Mouse (Mus musculus): ENCODE measurements around the gene Sema3f. TPM values are rescaled to one million over a fixed set of nuclear protein-coding genes. Genes with fewer than 3 reads are reported as not detected.

The Sema3f gene
- total and polyA plus RNA-seq, 2 experiments from 2014 or later, result 7.8 to 56.6 TPM

DNA sequence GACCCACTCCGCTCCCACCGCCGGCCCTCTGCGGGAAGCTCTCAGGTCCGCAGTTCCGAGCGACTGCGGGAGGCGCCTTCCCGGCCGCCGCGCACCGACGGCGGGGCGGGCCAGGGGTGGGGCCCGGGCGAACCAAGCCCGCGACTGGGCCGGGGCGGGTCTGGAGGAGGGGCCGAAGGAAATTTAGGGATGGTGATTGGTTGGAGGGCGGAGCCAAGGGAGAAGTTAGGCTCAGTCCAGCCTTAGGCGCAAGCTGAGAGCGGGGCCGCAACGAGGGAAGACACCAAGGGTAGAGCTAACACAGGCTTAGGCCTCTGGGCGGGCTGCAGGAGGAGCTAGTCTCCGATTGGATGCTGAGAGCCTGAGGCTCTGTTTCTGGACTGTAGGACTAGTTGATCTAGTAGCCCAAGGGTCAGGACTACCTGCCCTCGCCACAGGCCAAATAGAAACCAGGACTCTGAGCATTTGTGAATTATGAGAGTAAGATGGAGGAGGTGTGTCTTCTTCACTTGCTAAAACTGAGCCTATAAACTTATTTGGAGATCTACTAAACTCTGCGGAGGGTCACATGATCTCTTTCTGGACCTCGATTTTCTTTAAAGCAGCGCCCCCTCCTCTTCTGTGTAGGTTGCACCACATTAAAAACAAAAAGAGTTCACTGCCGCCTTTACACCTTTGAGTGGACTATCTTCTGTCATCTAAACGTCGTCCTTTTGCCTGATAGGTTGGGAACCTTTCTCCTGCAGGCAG lies 74.8 kb downstream of the Sema3f start, which contains the start of gene Gnai2:
TSS of gene Gnai2 (minus strand) at position 89 of the 750 bp plus-strand sequence.
- Histone ChIP-seq H3K9me3 (ENCODE audit: low read length) (no peaks in the 10 kb centered on the region), H3K36me3 (ENCODE audit: insufficient read depth) (no peaks in the 10 kb centered on the region), H3K4me2 (ENCODE audit: low read depth) (peak within 1 kb of the TSS; percentile 98), H3K4me1 (ENCODE audit: insufficient read depth) (peaks cover 38% of the 10 kb centered on the region), H3K27me3 (ENCODE audit: insufficient read depth, low read length) (no peaks in the 10 kb centered on the region), H3K27ac (ENCODE audit: low read depth, low read length) (peak within 1 kb of the TSS; percentile 90), H3K4me3 (ENCODE audit: low read depth, low read length) (peak within 1 kb of the TSS; percentile 85), H3K9ac (peak within 1 kb of the TSS; percentile 61)
- ATAC-seq (peak; percentile 90), DNase-seq (peak; percentile 92)
- 6% methylated on average over 37 of the region's 38 CpGs for WGBS
- no peak; the same call in 1 of the 2 replicates for TF ChIP-seq CTCF (IDR thresholded peaks at IDR 0.05; ENCODE audit: low read depth)

- no peak for ATAC-seq
- H3K27ac ChIP-seq (ENCODE audit: low read depth, low read length), result peak overlapping the region; percentile 90
- peak overlapping the region; percentile 98 for H3K4me2 ChIP-seq (ENCODE audit: low read depth)
- 1% methylated on average over 35 of the region's 35 CpGs for WGBS
- H3K4me1 ChIP-seq (ENCODE audit: insufficient read depth), result peaks cover 45% of the 10 kb centered on the region
- peak overlapping the region; percentile 85 for H3K4me3 ChIP-seq (ENCODE audit: low read depth, low read length)
- no peaks in the 10 kb centered on the region for H3K36me3 ChIP-seq (ENCODE audit: insufficient read depth)
- DNase-seq, result no peak
- no peaks in the 10 kb centered on the region for H3K9me3 ChIP-seq (ENCODE audit: low read length)
- TF ChIP-seq CTCF (IDR thresholded peaks at IDR 0.05; ENCODE audit: low read depth), result no peak; the same call in 1 of the 2 replicates
- H3K9ac ChIP-seq, result peak overlapping the region; percentile 61
- H3K27me3 ChIP-seq (ENCODE audit: insufficient read depth, low read length), result no peaks in the 10 kb centered on the region
Observed at GRCm38 (mm10) chr9:107634406-107635278, 75.6 kb downstream of the Sema3f start.

DNA sequence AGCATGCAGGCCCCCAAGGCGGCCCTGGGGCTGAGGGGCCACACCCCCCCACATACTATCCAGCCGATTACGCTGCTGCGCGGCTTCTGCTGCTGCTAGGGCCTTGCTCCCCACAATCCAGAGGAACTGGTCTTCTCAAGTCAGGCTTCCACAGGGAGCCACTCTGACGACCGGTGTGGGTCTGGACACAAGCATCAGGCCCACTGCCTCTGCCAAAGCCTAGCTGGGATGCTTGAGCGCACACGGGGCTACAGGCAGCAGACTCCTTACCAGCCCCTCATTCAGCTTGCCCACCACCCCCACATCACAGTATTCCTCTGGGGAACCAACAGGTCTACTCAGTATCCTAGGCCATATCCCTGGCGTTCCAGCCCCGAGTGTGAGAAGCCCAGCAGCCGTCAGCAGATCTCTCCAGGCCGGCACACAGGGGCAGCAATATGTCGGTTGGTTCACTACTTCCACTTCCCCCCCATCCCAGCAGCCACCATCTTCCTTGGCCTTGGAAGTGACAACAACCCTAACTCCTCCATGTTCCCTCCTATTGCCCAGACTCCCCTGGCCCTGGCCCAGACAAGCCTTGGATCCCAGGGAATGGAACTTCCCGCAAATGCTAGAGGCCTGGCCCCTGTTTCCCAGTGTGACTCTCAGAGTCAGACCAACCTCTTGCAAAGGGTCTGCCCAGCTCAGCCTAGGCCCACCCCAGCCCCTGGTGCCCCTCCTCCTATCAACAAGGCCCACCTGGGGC lies 76.4 kb downstream of the Sema3f start:
- 1% methylated on average over 15 of the region's 15 CpGs for WGBS
- Histone ChIP-seq H3K27ac (ENCODE audit: low read depth, low read length) (peak overlapping the region; percentile 90), H3K4me2 (ENCODE audit: low read depth) (peak overlapping the region; percentile 98), H3K27me3 (ENCODE audit: insufficient read depth, low read length) (no peaks in the 10 kb centered on the region), H3K4me3 (ENCODE audit: low read depth, low read length) (peak overlapping the region; percentile 85), H3K4me1 (ENCODE audit: insufficient read depth) (peaks cover 50% of the 10 kb centered on the region), H3K36me3 (ENCODE audit: insufficient read depth) (no peaks in the 10 kb centered on the region), H3K9ac (peak overlapping the region; percentile 61), H3K9me3 (ENCODE audit: low read length) (no peaks in the 10 kb centered on the region)
- DNase-seq (peak; percentile 66), ATAC-seq (peak; percentile 4; the same call in 1 of the 2 replicates)
- TF ChIP-seq CTCF (IDR thresholded peaks at IDR 0.05; ENCODE audit: low read depth), result no peak

DNA sequence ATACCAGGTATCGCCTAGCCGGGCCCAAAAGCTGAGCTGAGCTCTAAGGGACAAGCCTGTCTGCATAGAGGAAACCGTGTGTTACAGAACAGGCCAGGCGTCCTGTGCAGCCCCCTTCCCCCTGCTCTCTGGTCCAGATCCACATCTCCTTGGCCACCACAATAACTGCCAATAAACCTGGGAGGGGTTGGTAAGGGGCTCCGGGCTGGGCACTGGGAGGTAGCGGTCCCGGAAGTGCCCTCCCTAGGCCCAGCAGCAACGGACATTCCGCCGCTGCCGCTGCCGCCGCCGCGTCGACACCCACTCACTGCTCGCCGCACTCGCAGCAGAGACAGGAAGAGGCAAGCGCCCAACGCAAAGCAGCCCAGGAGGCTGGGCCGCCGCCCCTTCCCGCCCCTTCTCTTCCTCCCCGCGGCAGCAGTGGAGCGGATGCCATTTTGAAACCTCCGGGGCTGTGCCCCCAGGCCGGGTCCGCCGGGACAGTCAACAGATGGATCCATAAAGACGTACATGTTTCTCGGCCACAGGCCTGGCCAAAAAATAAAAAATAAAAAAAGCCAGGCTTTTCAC lies 77.1 kb downstream of the Sema3f start:
- H3K4me1 ChIP-seq (ENCODE audit: insufficient read depth), result peaks cover 55% of the 10 kb centered on the region
- no peaks in the 10 kb centered on the region for H3K27me3 ChIP-seq (ENCODE audit: insufficient read depth, low read length)
- H3K36me3 ChIP-seq (ENCODE audit: insufficient read depth), result no peaks in the 10 kb centered on the region
- H3K27ac ChIP-seq (ENCODE audit: low read depth, low read length), result peak overlapping the region; percentile 90
- peak overlapping the region; percentile 85 for H3K4me3 ChIP-seq (ENCODE audit: low read depth, low read length)
- peak overlapping the region; percentile 61 for H3K9ac ChIP-seq
- TF ChIP-seq CTCF (IDR thresholded peaks at IDR 0.05; ENCODE audit: low read depth), result no peak
- H3K4me2 ChIP-seq (ENCODE audit: low read depth), result peak overlapping the region; percentile 98
- 3% methylated on average over 31 of the region's 33 CpGs for WGBS
- H3K9me3 ChIP-seq (ENCODE audit: low read length), result no peaks in the 10 kb centered on the region
- peak; percentile 52 for ATAC-seq
- peak; percentile 82 for DNase-seq

DNA sequence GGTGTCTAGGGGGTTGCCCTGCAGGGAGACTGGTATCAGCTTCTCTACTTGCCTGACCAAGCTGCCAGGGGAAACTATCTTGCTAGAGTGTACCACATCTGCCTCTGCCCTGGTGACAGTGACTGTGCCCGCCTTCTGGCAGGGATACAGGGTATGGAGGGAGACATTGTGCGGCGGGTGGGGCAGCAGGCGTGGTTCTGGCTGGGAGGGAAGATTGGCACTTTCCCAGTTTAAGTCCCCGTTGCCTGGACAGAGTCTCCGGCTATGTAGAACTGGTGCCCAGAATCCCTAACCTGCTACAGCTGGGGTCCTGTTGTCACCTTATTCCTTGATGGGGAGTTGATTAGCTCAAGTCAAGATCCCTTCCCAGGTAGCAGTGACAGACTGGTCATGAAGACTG lies 77.8 kb downstream of the Sema3f start:
- peak; percentile 52 for DNase-seq
- H3K4me3 ChIP-seq (ENCODE audit: low read depth, low read length), result peak overlapping the region; percentile 85
- no peak for ATAC-seq
- no peaks in the 10 kb centered on the region for H3K9me3 ChIP-seq (ENCODE audit: low read length)
- no peaks in the 10 kb centered on the region for H3K36me3 ChIP-seq (ENCODE audit: insufficient read depth)
- H3K4me1 ChIP-seq (ENCODE audit: insufficient read depth), result peaks cover 62% of the 10 kb centered on the region
- TF ChIP-seq CTCF (IDR thresholded peaks at IDR 0.05; ENCODE audit: low read depth), result no peak
- H3K27me3 ChIP-seq (ENCODE audit: insufficient read depth, low read length), result no peaks in the 10 kb centered on the region
- peak overlapping the region; percentile 98 for H3K4me2 ChIP-seq (ENCODE audit: low read depth)
- peak overlapping the region; percentile 61 for H3K9ac ChIP-seq
- peak overlapping the region; percentile 90 for H3K27ac ChIP-seq (ENCODE audit: low read depth, low read length)
- WGBS, result 4% methylated on average over 6 of the region's 6 CpGs

DNA sequence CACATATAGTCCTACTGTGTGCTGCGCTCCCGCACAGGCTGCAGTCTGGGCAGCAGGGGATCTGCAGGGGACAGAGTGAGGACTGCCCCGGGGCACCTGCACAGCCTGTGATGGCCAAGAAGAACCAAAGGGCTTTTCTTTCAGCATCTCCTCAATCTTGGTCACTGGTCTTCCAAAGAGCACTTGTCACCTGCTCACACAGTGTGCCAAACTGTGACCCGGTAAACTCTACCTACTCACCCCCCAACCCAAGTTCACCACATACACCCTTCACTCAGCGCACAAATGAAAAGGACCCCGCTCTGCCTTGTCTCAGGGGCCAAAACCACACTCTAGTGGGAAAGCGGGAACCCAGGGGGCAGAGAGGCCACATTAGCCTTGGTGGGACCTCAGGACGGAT lies 78.4 kb downstream of the Sema3f start:
- Histone ChIP-seq H3K27ac (ENCODE audit: low read depth, low read length) (peak overlapping the region; percentile 90), H3K4me1 (ENCODE audit: insufficient read depth) (peaks cover 64% of the 10 kb centered on the region), H3K9me3 (ENCODE audit: low read length) (no peaks in the 10 kb centered on the region), H3K36me3 (ENCODE audit: insufficient read depth) (no peaks in the 10 kb centered on the region), H3K4me2 (ENCODE audit: low read depth) (peak overlapping the region; percentile 98), H3K9ac (peak overlapping the region; percentile 61; the same call in 1 of the 2 replicates), H3K4me3 (ENCODE audit: low read depth, low read length) (no peak overlapping the region), H3K27me3 (ENCODE audit: insufficient read depth, low read length) (no peaks in the 10 kb centered on the region)
- DNase-seq (no peak), ATAC-seq (no peak)
- no peak for TF ChIP-seq CTCF (IDR thresholded peaks at IDR 0.05; ENCODE audit: low read depth)
- WGBS, result 55% methylated on average over 8 of the region's 8 CpGs

Other genes starting within 250 kb of the Sema3f start
- 44.3 and 51.4 TPM in 2 replicates for gene Tmem115, start 176.5 kb downstream of the Sema3f start, total RNA-seq (2014; rRNA removed)
- gene Tmem115, start 176.5 kb downstream of the Sema3f start, polyA plus RNA-seq (2015; fragmentation: Nextera tagmentation; extraction: Ambion mirVana), result 49.7 and 50.4 TPM in 2 replicates
- 36.0 and 42.7 TPM in 2 replicates for gene Cyb561d2, start 168.3 kb downstream of the Sema3f start, total RNA-seq (2014; rRNA removed)
- gene Cyb561d2, start 168.3 kb downstream of the Sema3f start, polyA plus RNA-seq (2015; fragmentation: Nextera tagmentation; extraction: Ambion mirVana), result 47.0 and 48.3 TPM in 2 replicates
- 59.9 and 73.3 TPM in 2 replicates for gene Nprl2, start 168.2 kb downstream of the Sema3f start, total RNA-seq (2014; rRNA removed)
- 65.9 and 70.4 TPM in 2 replicates for gene Nprl2, start 168.2 kb downstream of the Sema3f start, polyA plus RNA-seq (2015; fragmentation: Nextera tagmentation; extraction: Ambion mirVana)
- 6.4 and 11.6 TPM in 2 replicates for gene Zmynd10, start 163.2 kb downstream of the Sema3f start, total RNA-seq (2014; rRNA removed)
- gene Zmynd10, start 163.2 kb downstream of the Sema3f start, polyA plus RNA-seq (2015; fragmentation: Nextera tagmentation; extraction: Ambion mirVana), result 5.9 and 7.0 TPM in 2 replicates
- gene Rassf1, start 158.9 kb downstream of the Sema3f start, total RNA-seq (2014; rRNA removed), result 21.7 and 25.2 TPM in 2 replicates
- gene Rassf1, start 158.9 kb downstream of the Sema3f start, polyA plus RNA-seq (2015; fragmentation: Nextera tagmentation; extraction: Ambion mirVana), result 26.6 and 33.3 TPM in 2 replicates
- 109 and 118 TPM in 2 replicates for gene Tusc2, start 147.2 kb downstream of the Sema3f start, total RNA-seq (2014; rRNA removed)
- gene Tusc2, start 147.2 kb downstream of the Sema3f start, polyA plus RNA-seq (2015; fragmentation: Nextera tagmentation; extraction: Ambion mirVana), result 128 and 129 TPM in 2 replicates
- gene Hyal2, start 142.5 kb downstream of the Sema3f start, total RNA-seq (2014; rRNA removed), result 48.5 and 51.5 TPM in 2 replicates
- gene Hyal2, start 142.5 kb downstream of the Sema3f start, polyA plus RNA-seq (2015; fragmentation: Nextera tagmentation; extraction: Ambion mirVana), result 42.2 and 43.1 TPM in 2 replicates
- 3.5 and 3.9 TPM in 2 replicates for gene Hyal1, start 133.5 kb downstream of the Sema3f start, total RNA-seq (2014; rRNA removed)
- 1.9 and 2.0 TPM in 2 replicates for gene Hyal1, start 133.5 kb downstream of the Sema3f start, polyA plus RNA-seq (2015; fragmentation: Nextera tagmentation; extraction: Ambion mirVana)
- 15.8 and 27.0 TPM in 2 replicates for gene Naa80, start 131.6 kb downstream of the Sema3f start, total RNA-seq (2014; rRNA removed)
- 18.8 and 21.3 TPM in 2 replicates for gene Naa80, start 131.6 kb downstream of the Sema3f start, polyA plus RNA-seq (2015; fragmentation: Nextera tagmentation; extraction: Ambion mirVana)
- gene Hyal3, start 129.7 kb downstream of the Sema3f start, total RNA-seq (2014; rRNA removed), result 1.00 and 2.9 TPM in 2 replicates
- 1.3 and 1.5 TPM in 2 replicates for gene Hyal3, start 129.7 kb downstream of the Sema3f start, polyA plus RNA-seq (2015; fragmentation: Nextera tagmentation; extraction: Ambion mirVana)
- 11.7 and 13.8 TPM in 2 replicates for gene Ifrd2, start 122.8 kb downstream of the Sema3f start, total RNA-seq (2014; rRNA removed)
- gene Ifrd2, start 122.8 kb downstream of the Sema3f start, polyA plus RNA-seq (2015; fragmentation: Nextera tagmentation; extraction: Ambion mirVana), result 6.2 and 7.4 TPM in 2 replicates
- 6.5 and 6.6 TPM in 2 replicates for gene Sema3b, start 101.2 kb downstream of the Sema3f start, total RNA-seq (2014; rRNA removed)
- 3.9 and 4.4 TPM in 2 replicates for gene Sema3b, start 101.2 kb downstream of the Sema3f start, polyA plus RNA-seq (2015; fragmentation: Nextera tagmentation; extraction: Ambion mirVana)
- gene Gnai2, start 75.1 kb downstream of the Sema3f start, total RNA-seq (2014; rRNA removed), result 200 and 223 TPM in 2 replicates
- gene Gnai2, start 75.1 kb downstream of the Sema3f start, polyA plus RNA-seq (2015; fragmentation: Nextera tagmentation; extraction: Ambion mirVana), result 267 and 287 TPM in 2 replicates
- 43.5 and 60.9 TPM in 2 replicates for gene Slc38a3, start 40.9 kb downstream of the Sema3f start, total RNA-seq (2014; rRNA removed)
- 38.7 and 39.8 TPM in 2 replicates for gene Slc38a3, start 40.9 kb downstream of the Sema3f start, polyA plus RNA-seq (2015; fragmentation: Nextera tagmentation; extraction: Ambion mirVana)
- gene Gnat1, start 30.8 kb downstream of the Sema3f start, total RNA-seq (2014; rRNA removed), result 0.24 TPM in 1 of 2 replicates, not detected in the other
- 0.73 and 1.8 TPM in 2 replicates for gene Gnat1, start 30.8 kb downstream of the Sema3f start, polyA plus RNA-seq (2015; fragmentation: Nextera tagmentation; extraction: Ambion mirVana)
- gene Rbm5, start 60.5 kb upstream of the Sema3f start, total RNA-seq (2014; rRNA removed), result 173 and 208 TPM in 2 replicates
- 111 and 152 TPM in 2 replicates for gene Rbm5, start 60.5 kb upstream of the Sema3f start, polyA plus RNA-seq (2015; fragmentation: Nextera tagmentation; extraction: Ambion mirVana)
- 77.8 and 78.3 TPM in 2 replicates for gene Rbm6, start 162.8 kb upstream of the Sema3f start, total RNA-seq (2014; rRNA removed)
- gene Rbm6, start 162.8 kb upstream of the Sema3f start, polyA plus RNA-seq (2015; fragmentation: Nextera tagmentation; extraction: Ambion mirVana), result 41.4 and 59.5 TPM in 2 replicates
- 18.9 and 22.2 TPM in 2 replicates for gene Mon1a, start 177.7 kb upstream of the Sema3f start, total RNA-seq (2014; rRNA removed)
- gene Mon1a, start 177.7 kb upstream of the Sema3f start, polyA plus RNA-seq (2015; fragmentation: Nextera tagmentation; extraction: Ambion mirVana), result 17.4 and 18.1 TPM in 2 replicates
- 0.86 and 1.0 TPM in 2 replicates for gene Mst1r, start 196.4 kb upstream of the Sema3f start, total RNA-seq (2014; rRNA removed)
- 0.48 and 1.0 TPM in 2 replicates for gene Mst1r, start 196.4 kb upstream of the Sema3f start, polyA plus RNA-seq (2015; fragmentation: Nextera tagmentation; extraction: Ambion mirVana)
- gene Actl11, start 218.0 kb upstream of the Sema3f start, total RNA-seq (2014; rRNA removed), result not detected in 2 replicates
- not detected in 2 replicates for gene Actl11, start 218.0 kb upstream of the Sema3f start, polyA plus RNA-seq (2015; fragmentation: Nextera tagmentation; extraction: Ambion mirVana)
- gene Camkv, start 225.2 kb upstream of the Sema3f start, total RNA-seq (2014; rRNA removed), result 228 and 329 TPM in 2 replicates
- gene Camkv, start 225.2 kb upstream of the Sema3f start, polyA plus RNA-seq (2015; fragmentation: Nextera tagmentation; extraction: Ambion mirVana), result 194 and 197 TPM in 2 replicates
- 11.0 and 15.7 TPM in 2 replicates for gene Traip, start 239.7 kb upstream of the Sema3f start, total RNA-seq (2014; rRNA removed)
- gene Traip, start 239.7 kb upstream of the Sema3f start, polyA plus RNA-seq (2015; fragmentation: Nextera tagmentation; extraction: Ambion mirVana), result 11.2 TPM in 2 replicates